Mouse (Mus musculus) heart, postnatal 14 days (tissue): ENCODE measurements at regions not wholly inside any gene's neighbourhood (a gene's known extent, or its start where the extent isn't known, plus 50 kb on each side); places are given as distances from the start of the nearest gene placed in this dataset.

Experiments
- DNase-seq, 2 experiments: peaks; one replicate each; pipeline ENCODE4 v3.0.0; 2021 to 2022
- intact Hi-C: fragments of 180-260 bp; cut with DNase I; formaldehyde crosslinking; loops from one replicate; pipeline ENCODE4 v1.15.1; 2025

DNA sequence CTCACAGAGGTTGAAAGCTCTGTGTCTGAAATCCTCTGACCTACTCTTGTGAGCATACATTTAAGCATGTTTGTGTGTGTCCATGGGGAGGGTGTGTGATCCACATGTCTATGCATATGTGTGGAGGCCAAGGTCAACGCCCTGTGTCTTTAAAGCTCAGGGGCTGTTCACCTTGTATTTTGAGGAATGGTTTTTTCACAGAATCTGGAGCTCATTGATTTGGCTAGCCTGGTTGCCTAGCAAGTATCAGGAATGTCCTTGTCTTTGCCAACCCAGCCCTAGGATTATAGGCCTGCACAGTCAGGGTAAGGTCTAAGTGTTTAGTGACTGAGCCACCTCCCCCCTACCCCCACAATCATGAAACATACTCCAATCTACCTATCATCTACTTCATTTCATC, 394.0 kb upstream of the Plxna2 start:
- intact Hi-C loops, result loop anchor here (10.0 kb wide), 2 partner anchors 649 to 779 kb away; no protein-coding TSS in a partner anchor
- DNase-seq, result no peak

GRCm38 (mm10) chr1:194223610-194224009, 394.4 kb upstream of the Plxna2 start:
- intact Hi-C loops, result loop anchor here (1.0 to 10.0 kb wide), 4 partner anchors 522 to 837 kb away; no protein-coding TSS in a partner anchor
- no peak for DNase-seq

- intact Hi-C loops, result loop anchor here (1.0 to 10.0 kb wide), 4 partner anchors 522 to 836 kb away; no protein-coding TSS in a partner anchor
- peak; percentile 77 to 87 for DNase-seq
Observed at GRCm38 (mm10) chr1:194223015-194223414, 395.0 kb upstream of the Plxna2 start.

GRCm38 (mm10) chr1:194208034-194209000, 409.7 kb upstream of the Plxna2 start:
- no peak for DNase-seq
- intact Hi-C loops, result no loop called here

GRCm38 (mm10) chr1:194197516-194197915, 420.5 kb upstream of the Plxna2 start:
- DNase-seq, result peak; percentile 7 to 20
- intact Hi-C loops, result no loop called here

GRCm38 (mm10) chr1:194182293-194182692, 435.7 kb upstream of the Plxna2 start:
- DNase-seq, result no peak
- intact Hi-C loops, result no loop called here

DNA sequence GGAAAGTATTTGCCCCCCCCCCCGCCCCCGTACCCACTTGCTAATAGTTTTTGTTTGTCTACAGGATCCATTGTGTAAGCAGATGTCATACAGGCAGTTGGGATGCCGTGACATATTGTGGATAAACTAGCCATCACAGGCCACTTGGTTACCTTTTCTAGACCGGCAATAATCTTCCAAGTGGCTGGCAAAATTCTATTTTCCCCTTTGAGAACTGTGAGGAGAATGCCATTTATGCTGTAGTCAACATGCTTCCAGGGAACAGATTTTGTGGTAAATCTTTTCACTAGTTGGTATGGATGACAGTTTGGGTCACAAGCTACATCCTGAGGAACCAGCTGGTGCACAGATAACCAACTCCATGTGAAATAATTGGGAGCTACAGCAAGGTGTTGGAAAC, 456.5 kb upstream of the Plxna2 start:
- no peak for DNase-seq
- intact Hi-C loops, result no loop called here

GRCm38 (mm10) chr1:194160761-194161461, 457.1 kb upstream of the Plxna2 start:
- no peak for DNase-seq

DNA sequence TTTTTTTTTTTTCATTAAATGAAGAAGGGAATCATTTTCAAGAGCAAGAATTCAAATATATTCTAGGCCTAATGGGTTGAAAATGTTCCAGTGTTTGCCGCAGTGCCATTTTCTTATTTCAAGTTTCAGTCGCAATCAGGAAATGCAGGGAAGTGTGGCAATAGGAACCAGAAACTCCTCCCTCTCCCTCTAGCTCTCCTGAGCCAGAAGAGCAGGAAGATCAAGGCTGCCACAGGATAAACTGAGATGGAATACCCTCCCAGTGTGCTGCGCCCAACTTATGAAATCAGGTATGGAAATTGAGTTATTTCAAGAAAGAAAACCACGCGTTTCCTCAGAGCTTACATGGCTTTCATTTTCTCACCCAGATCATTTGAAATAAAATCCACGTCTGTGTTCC, 460.8 kb upstream of the Plxna2 start:
- DNase-seq, result no peak
- intact Hi-C loops, result no loop called here

More at GRCm38 (mm10) chr1:194160761-194161461, 457.1 kb upstream of the Plxna2 start:
- intact Hi-C loops, result no loop called here

DNA sequence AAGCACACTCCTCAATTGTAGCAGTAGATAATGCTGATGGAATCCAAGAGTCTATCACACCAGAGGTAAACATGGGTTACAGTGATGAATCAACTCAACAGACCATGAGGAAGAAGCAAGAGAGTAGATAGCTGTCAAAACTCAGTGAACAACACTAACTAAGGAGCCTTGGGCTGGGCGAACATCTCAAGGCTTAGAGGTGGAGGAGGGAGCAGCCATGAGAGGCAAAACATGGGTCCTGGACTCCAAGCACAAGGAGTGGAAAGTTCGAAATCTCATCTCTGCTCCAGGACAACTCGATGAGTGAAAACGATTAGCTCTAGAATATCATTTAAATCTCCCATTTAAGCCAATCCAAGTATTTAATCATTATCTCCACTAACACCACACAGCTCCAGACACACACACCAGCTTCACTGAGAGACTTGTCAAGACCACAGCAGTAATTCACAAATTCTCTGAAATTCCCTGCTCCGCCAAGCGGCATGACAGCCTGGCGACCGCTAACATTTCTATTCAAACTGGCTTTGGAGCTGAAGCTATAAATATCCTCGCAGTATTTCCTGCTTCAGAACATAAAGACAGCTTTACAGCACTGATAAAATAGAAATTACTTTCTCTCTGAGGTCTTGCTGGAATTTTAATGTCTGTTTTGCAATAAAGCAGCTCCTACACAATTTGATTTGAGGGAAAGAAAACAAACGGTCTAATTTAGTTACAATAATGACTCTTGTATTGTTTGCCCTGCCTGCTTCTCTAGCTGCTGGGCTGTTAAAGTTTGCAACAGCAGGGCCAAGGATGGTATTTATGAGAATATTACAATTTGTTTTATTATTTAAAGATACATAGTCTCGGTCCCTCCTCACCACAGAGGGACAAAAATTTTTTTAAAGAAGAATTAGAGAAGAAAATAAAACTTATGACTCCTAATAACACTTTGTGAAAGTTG, 469.3 kb upstream of the Plxna2 start:
- intact Hi-C loops, result no loop called here
- DNase-seq, result no peak

- no peak for DNase-seq
- intact Hi-C loops, result no loop called here
Observed at GRCm38 (mm10) chr1:194117631-194118360, 500.2 kb upstream of the Plxna2 start.

GRCm38 (mm10) chr1:194114399-194114798, 503.6 kb upstream of the Plxna2 start:
- DNase-seq, result no peak
- intact Hi-C loops, result no loop called here

DNA sequence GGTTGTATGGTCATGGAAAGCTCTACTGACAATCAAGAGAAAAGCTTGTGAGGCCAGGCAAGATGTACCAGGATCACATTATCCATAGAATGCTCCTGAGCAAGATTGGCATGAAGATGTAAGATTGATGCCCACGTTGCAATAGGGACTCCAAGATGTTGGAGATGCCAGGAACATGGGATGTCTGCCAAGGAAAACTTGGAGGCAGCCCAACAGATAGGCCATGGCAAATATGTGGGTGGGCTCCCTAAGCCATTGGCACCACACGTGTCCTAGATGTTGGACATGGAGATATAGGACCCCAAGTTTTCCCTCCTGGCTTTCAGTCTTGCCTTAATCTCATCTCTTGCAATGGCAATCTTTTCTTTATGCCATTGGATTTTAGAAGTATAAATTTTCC, 506.1 kb upstream of the Plxna2 start:
- DNase-seq, result no peak
- intact Hi-C loops, result no loop called here

- intact Hi-C loops, result no loop called here
- DNase-seq, result no peak
Observed at GRCm38 (mm10) chr1:194109172-194110071, 508.6 kb upstream of the Plxna2 start.

- DNase-seq, result no peak
- intact Hi-C loops, result no loop called here
Observed at GRCm38 (mm10) chr1:194108132-194108531, 509.9 kb upstream of the Plxna2 start.

DNA sequence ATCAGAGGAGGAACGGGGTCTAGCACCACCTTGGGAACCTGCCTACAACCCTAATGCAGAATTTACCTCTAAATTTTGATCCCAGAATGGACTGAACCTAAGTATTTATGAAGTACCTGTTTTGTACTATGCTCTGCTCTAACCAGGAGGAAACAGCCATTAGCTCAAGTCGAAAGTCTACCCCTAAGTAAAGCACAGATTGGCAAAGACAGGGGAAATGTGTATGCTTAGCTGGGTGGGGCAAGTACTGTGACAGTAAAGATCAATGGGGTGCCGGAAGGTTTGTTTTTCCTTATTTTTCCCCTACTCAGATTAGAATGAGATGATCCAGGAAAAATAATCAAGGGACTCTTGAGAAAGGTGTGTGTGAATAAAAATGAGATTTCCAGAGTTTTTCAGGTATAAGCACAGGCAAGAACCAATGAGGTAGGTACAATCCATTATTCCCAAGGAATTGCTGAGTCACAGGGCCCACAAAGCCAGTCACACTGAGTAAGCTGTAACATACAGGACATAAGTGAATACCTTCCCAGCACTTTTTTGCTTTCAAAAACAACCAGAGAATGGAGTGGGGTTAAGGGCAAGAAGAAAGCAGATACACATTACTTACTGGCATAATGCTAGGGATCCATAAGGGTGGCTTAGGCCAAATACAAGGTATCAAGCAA, 510.6 kb upstream of the Plxna2 start:
- no peak for DNase-seq
- intact Hi-C loops, result no loop called here

DNA sequence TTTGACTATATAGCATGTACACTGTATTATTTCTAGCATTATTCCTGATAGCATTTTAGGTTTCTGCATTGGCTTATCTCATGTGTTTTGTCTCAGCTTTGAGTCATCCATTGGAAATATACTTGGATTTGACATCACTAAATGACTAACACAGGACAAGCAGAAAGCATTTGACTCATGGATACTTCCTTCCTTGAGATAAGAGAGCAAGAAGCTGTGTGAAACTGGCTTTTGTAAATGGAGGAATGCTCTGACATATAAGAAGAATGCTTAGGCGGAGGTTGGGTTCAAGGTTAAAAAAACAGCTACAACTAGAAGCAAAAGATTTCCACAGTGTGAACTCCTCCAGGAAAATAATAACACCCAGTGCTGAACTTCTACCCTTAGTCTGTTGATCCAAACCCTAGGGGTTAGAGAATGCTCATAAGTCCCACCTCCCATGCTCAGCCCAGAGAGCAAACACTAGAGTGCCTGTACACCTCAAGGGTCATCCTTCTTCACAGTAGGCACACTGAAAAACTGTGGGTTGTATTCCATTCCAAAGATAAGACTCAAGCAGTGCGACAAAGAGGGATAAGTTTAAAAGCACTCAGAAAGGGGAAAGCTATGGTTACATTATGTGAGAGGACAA, 528.0 kb upstream of the Plxna2 start:
- intact Hi-C loops, result no loop called here
- DNase-seq, result no peak

DNA sequence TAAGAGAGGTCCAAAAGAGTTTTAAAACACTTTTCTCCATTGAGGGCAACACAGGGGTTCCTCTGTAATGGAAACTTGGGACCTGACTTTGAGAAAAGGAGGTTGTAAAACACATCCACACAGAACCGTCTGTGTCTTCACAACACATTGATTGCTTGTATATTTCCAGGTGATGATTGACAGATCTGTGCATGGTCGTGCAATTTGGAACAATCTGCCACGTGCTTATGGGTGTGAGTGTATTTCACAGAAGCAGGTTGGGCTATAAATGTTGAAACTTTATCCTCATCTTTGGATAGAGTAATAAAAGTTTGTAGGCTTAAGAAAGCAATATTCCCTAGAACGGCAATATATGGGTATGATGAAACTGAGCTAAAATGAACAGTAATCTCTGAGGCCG, 559.5 kb upstream of the Plxna2 start:
- intact Hi-C loops, result no loop called here
- DNase-seq, result no peak
